Mouse (Mus musculus) natural killer cell, adult 2 months (primary cell): Measurements from ENCODE around the gene Tspan5.
A peak's percentile ranks its signal among the peaks of the same experiment; 100 is the strongest.

Experiments used
- DNase-seq, 2 experiments: peaks; one replicate each; pipeline ENCODE4 v3.0.0; 2022; ENCODE audit warnings: low spot score in 2 of 2

Gene Tspan5

GRCm38 (mm10) chr3:138741649-138742565, at the start of gene Tspan5:
TSS of gene Tspan5 (plus strand) at chr3:138742195.
- DNase-seq: peak; percentile 7 to 45

GRCm38 (mm10) chr3:138692302-138692701, 49.7 kb upstream of the Tspan5 start:
- DNase-seq: no peak

GRCm38 (mm10) chr3:138703399-138703798, 38.6 kb upstream of the Tspan5 start:
- DNase-seq: no peak

- no peak for DNase-seq
Observed at GRCm38 (mm10) chr3:138704469-138704868, 37.5 kb upstream of the Tspan5 start.

GRCm38 (mm10) chr3:138705875-138706274, 36.1 kb upstream of the Tspan5 start:
- DNase-seq: no peak

- no peak for DNase-seq
Observed at GRCm38 (mm10) chr3:138709183-138709582, 32.8 kb upstream of the Tspan5 start.

GRCm38 (mm10) chr3:138711971-138712370, 30.0 kb upstream of the Tspan5 start:
- no peak for DNase-seq

GRCm38 (mm10) chr3:138712452-138713140, 29.4 kb upstream of the Tspan5 start:
- DNase-seq: no peak

GRCm38 (mm10) chr3:138713141-138713540, 28.9 kb upstream of the Tspan5 start:
- no peak for DNase-seq

- no peak for DNase-seq
Observed at GRCm38 (mm10) chr3:138714788-138715187, 27.2 kb upstream of the Tspan5 start.

- no peak for DNase-seq
Observed at GRCm38 (mm10) chr3:138715212-138715611, 26.8 kb upstream of the Tspan5 start.

- no peak for DNase-seq
Observed at GRCm38 (mm10) chr3:138717040-138717439, 25.0 kb upstream of the Tspan5 start.

- no peak for DNase-seq
Observed at GRCm38 (mm10) chr3:138722152-138722551, 19.8 kb upstream of the Tspan5 start.

- no peak for DNase-seq
Observed at GRCm38 (mm10) chr3:138727571-138727970, 14.4 kb upstream of the Tspan5 start.

GRCm38 (mm10) chr3:138728840-138729239, 13.2 kb upstream of the Tspan5 start:
- no peak for DNase-seq

GRCm38 (mm10) chr3:138730812-138731211, 11.2 kb upstream of the Tspan5 start:
- DNase-seq: no peak

- no peak for DNase-seq
Observed at GRCm38 (mm10) chr3:138735760-138736159, 6.2 kb upstream of the Tspan5 start.

- no peak for DNase-seq
Observed at GRCm38 (mm10) chr3:138739150-138739700, 2.8 kb upstream of the Tspan5 start.

- DNase-seq: no peak
Observed at GRCm38 (mm10) chr3:138740291-138740690, 1.7 kb upstream of the Tspan5 start.

GRCm38 (mm10) chr3:138740843-138741540, 1.0 kb upstream of the Tspan5 start:
- DNase-seq: no peak

GRCm38 (mm10) chr3:138742566-138742930, 553 bp downstream of the Tspan5 start:
- DNase-seq: no peak

GRCm38 (mm10) chr3:138743061-138743671, 1.2 kb downstream of the Tspan5 start:
- peak; percentile 37 to 46 for DNase-seq
